Comparison of ENCODE assay signal across 8 mouse cellular contexts in genomic region chr14:55558740-55559448, GRCm38 (mm10). TPM values are rescaled to one million over a fixed set of nuclear protein-coding genes. Genes with fewer than 3 reads are reported as not detected.
DNase-seq lines count a peak whose midpoint lies in the region; ATAC-seq lines count a peak whose summit lies in the region.

No protein-coding gene starts in this region.

- peaks cover 9% of the 10 kb centered on the region for H3K36me3 ChIP-seq in kidney, embryonic 14.5 days (ENCODE audit: control insufficient read depth, insufficient read depth, low read length)
- H3K36me3 ChIP-seq in embryonic facial prominence, embryonic 10.5 days (replicated peaks) = peaks cover 9% of the 10 kb centered on the region
- H3K36me3 ChIP-seq in intestine, embryonic 15.5 days = no peaks in the 10 kb centered on the region
- no peaks in the 10 kb centered on the region for H3K36me3 ChIP-seq in midbrain, embryonic 15.5 days (replicated peaks)

- peak overlapping the region; percentile 83 for H3K4me2 ChIP-seq in kidney, embryonic 14.5 days (replicated peaks; ENCODE audit: low read depth, low read length)
- H3K4me2 ChIP-seq in intestine, embryonic 15.5 days (replicated peaks) = peak overlapping the region; percentile 68
- peak overlapping the region; percentile 73 for H3K4me2 ChIP-seq in midbrain, embryonic 15.5 days

- no peaks in the 10 kb centered on the region for H3K27me3 ChIP-seq in kidney, embryonic 14.5 days (ENCODE audit: control insufficient read depth, insufficient read depth, low read length)
- no peaks in the 10 kb centered on the region for H3K27me3 ChIP-seq in embryonic facial prominence, embryonic 10.5 days (replicated peaks; ENCODE audit: low read depth, poor library complexity, severe bottlenecking)
- no peaks in the 10 kb centered on the region for H3K27me3 ChIP-seq in intestine, embryonic 15.5 days (replicated peaks)
- no peaks in the 10 kb centered on the region for H3K27me3 ChIP-seq in midbrain, embryonic 15.5 days (replicated peaks)

- H3K4me3 ChIP-seq in kidney, embryonic 14.5 days (ENCODE audit: low read length) = peak overlapping the region; percentile 61; the same call in 1 of the 2 replicates
- peak overlapping the region; percentile 79 for H3K4me3 ChIP-seq in embryonic facial prominence, embryonic 10.5 days
- no peak overlapping the region for H3K4me3 ChIP-seq in intestine, embryonic 15.5 days (replicated peaks)
- peak overlapping the region; percentile 57 for H3K4me3 ChIP-seq in midbrain, embryonic 15.5 days

- H3K27ac ChIP-seq in kidney, embryonic 14.5 days (ENCODE audit: low read depth, low read length) = peak overlapping the region; percentile 98; the same call in 1 of the 2 replicates
- peak overlapping the region; percentile 95; the same call in 1 of the 2 replicates for H3K27ac ChIP-seq in embryonic facial prominence, embryonic 10.5 days (replicated peaks)
- H3K27ac ChIP-seq in intestine, embryonic 15.5 days = peak overlapping the region; percentile 97; the same call in 1 of the 2 replicates
- peak overlapping the region; percentile 99; the same call in 1 of the 2 replicates for H3K27ac ChIP-seq in midbrain, embryonic 15.5 days

- peak overlapping the region; percentile 74; the same call in 1 of the 2 replicates for H3K9ac ChIP-seq in kidney, embryonic 14.5 days (ENCODE audit: low read depth, low read length)
- H3K9ac ChIP-seq in intestine, embryonic 15.5 days = no peak overlapping the region
- H3K9ac ChIP-seq in midbrain, embryonic 15.5 days = 0 out of 2 replicates have a peak overlapping the region, but pooled peaks have one; percentile 87

- H3K9me3 ChIP-seq in kidney, embryonic 14.5 days (ENCODE audit: control insufficient read depth, low read length) = no peaks in the 10 kb centered on the region
- no peaks in the 10 kb centered on the region for H3K9me3 ChIP-seq in embryonic facial prominence, embryonic 10.5 days
- H3K9me3 ChIP-seq in intestine, embryonic 15.5 days = no peaks in the 10 kb centered on the region
- H3K9me3 ChIP-seq in midbrain, embryonic 15.5 days = no peaks in the 10 kb centered on the region

- ATAC-seq in kidney, embryonic 14.5 days (ENCODE audit: low FRiP score, low TSS enrichment) = no peak
- no peak for ATAC-seq in intestine, embryonic 15.5 days
- ATAC-seq in midbrain, embryonic 15.5 days (replicated peaks) = no peak

- peaks cover 6% of the 10 kb centered on the region; the same call in 1 of the 2 replicates for H3K4me1 ChIP-seq in kidney, embryonic 14.5 days (ENCODE audit: control insufficient read depth, insufficient read depth, low read length)
- peaks cover 26% of the 10 kb centered on the region for H3K4me1 ChIP-seq in embryonic facial prominence, embryonic 10.5 days
- peaks cover 13% of the 10 kb centered on the region for H3K4me1 ChIP-seq in intestine, embryonic 15.5 days (replicated peaks)
- H3K4me1 ChIP-seq in midbrain, embryonic 15.5 days = peaks cover 29% of the 10 kb centered on the region

- 57% methylated on average over 6 of the region's 6 CpGs for WGBS in kidney, embryonic 14.5 days
- WGBS in embryonic facial prominence, embryonic 10.5 days = 57% methylated on average over 6 of the region's 6 CpGs
- 52% methylated on average over 6 of the region's 6 CpGs for WGBS in intestine, embryonic 15.5 days
- 60% methylated on average over 6 of the region's 6 CpGs for WGBS in midbrain, embryonic 15.5 days

- no peak for DNase-seq in kidney, adult 8-10 months
- no peak for DNase-seq in embryonic facial prominence, embryonic 10.5 days (ENCODE audit: low spot score)
- DNase-seq in urinary bladder, postnatal 14 days (ENCODE audit: low spot score) = no peak
- no peak for DNase-seq in kidney, postnatal 36 days
- DNase-seq in spleen, adult 18-20 months = no peak

RNA-seq across cellular contexts. Expression of gene Dcaf11, which starts 0.9 kb away (rescaled TPM):
- polyA plus RNA-seq in kidney, embryonic 14.5 days (2014; fragmentation: Nextera tagmentation; extraction: Ambion mirVana) = 62.9 and 90.2 TPM in 2 replicates
- polyA plus RNA-seq in embryonic facial prominence, embryonic 10.5 days (2016; fragmentation: Nextera tagmentation; extraction: Ambion mirVana) = 65.9 and 74.1 TPM in 2 replicates
- polyA plus RNA-seq in intestine, embryonic 15.5 days (2015; fragmentation: Nextera tagmentation; extraction: Ambion mirVana) = 72.8 and 86.2 TPM in 2 replicates
- polyA plus RNA-seq in midbrain, embryonic 15.5 days (2015; fragmentation: Nextera tagmentation; extraction: Ambion mirVana) = 129 and 135 TPM in 2 replicates

RNA-seq across cellular contexts. Expression of gene A730061H03Rik, which starts 1.3 kb away (rescaled TPM):
- 0.66 and 1.5 TPM in 2 replicates for polyA plus RNA-seq in kidney, embryonic 14.5 days (2014; fragmentation: Nextera tagmentation; extraction: Ambion mirVana)
- not detected in 2 replicates for polyA plus RNA-seq in embryonic facial prominence, embryonic 10.5 days (2016; fragmentation: Nextera tagmentation; extraction: Ambion mirVana)
- 2.2 and 2.4 TPM in 2 replicates for polyA plus RNA-seq in intestine, embryonic 15.5 days (2015; fragmentation: Nextera tagmentation; extraction: Ambion mirVana)
- polyA plus RNA-seq in midbrain, embryonic 15.5 days (2015; fragmentation: Nextera tagmentation; extraction: Ambion mirVana) = 1.4 TPM in 1 of 2 replicates, not detected in the other

RNA-seq across cellular contexts. Expression of gene Fitm1, which starts 16.5 kb away (rescaled TPM):
- polyA plus RNA-seq in kidney, embryonic 14.5 days (2014; fragmentation: Nextera tagmentation; extraction: Ambion mirVana) = 0.96 and 1.0 TPM in 2 replicates
- polyA plus RNA-seq in embryonic facial prominence, embryonic 10.5 days (2016; fragmentation: Nextera tagmentation; extraction: Ambion mirVana) = 0.62 and 1.1 TPM in 2 replicates
- 0.49 and 0.72 TPM in 2 replicates for polyA plus RNA-seq in intestine, embryonic 15.5 days (2015; fragmentation: Nextera tagmentation; extraction: Ambion mirVana)
- 0.23 TPM in 1 of 2 replicates, not detected in the other for polyA plus RNA-seq in midbrain, embryonic 15.5 days (2015; fragmentation: Nextera tagmentation; extraction: Ambion mirVana)

RNA-seq across cellular contexts. Expression of gene Pck2, which starts 18.8 kb away (rescaled TPM):
- polyA plus RNA-seq in kidney, embryonic 14.5 days (2014; fragmentation: Nextera tagmentation; extraction: Ambion mirVana) = 25.0 and 37.1 TPM in 2 replicates
- 20.7 and 23.6 TPM in 2 replicates for polyA plus RNA-seq in embryonic facial prominence, embryonic 10.5 days (2016; fragmentation: Nextera tagmentation; extraction: Ambion mirVana)
- 48.8 and 50.8 TPM in 2 replicates for polyA plus RNA-seq in intestine, embryonic 15.5 days (2015; fragmentation: Nextera tagmentation; extraction: Ambion mirVana)
- 25.4 and 28.0 TPM in 2 replicates for polyA plus RNA-seq in midbrain, embryonic 15.5 days (2015; fragmentation: Nextera tagmentation; extraction: Ambion mirVana)

RNA-seq across cellular contexts. Expression of gene Psme1, which starts 19.0 kb away (rescaled TPM):
- polyA plus RNA-seq in kidney, embryonic 14.5 days (2014; fragmentation: Nextera tagmentation; extraction: Ambion mirVana) = 131 and 142 TPM in 2 replicates
- polyA plus RNA-seq in embryonic facial prominence, embryonic 10.5 days (2016; fragmentation: Nextera tagmentation; extraction: Ambion mirVana) = 105 and 108 TPM in 2 replicates
- polyA plus RNA-seq in intestine, embryonic 15.5 days (2015; fragmentation: Nextera tagmentation; extraction: Ambion mirVana) = 197 and 207 TPM in 2 replicates
- polyA plus RNA-seq in midbrain, embryonic 15.5 days (2015; fragmentation: Nextera tagmentation; extraction: Ambion mirVana) = 215 and 217 TPM in 2 replicates
